Mouse (Mus musculus) CH12.LX (cell line): ENCODE measurements around the gene Nod1. TPM values are rescaled to one million over a fixed set of nuclear protein-coding genes. Genes with fewer than 3 reads are reported as not detected.

Experiments
- DNase-seq: peaks from one replicate; pipeline ENCODE4 v3.0.0-alpha.2; 2013; ENCODE audit errors: extremely low read depth
- H3K27ac ChIP-seq: 2 replicates; pipeline ENCODE4 v1.5.1; 2012; ENCODE audit warnings: low read depth, mild to moderate bottlenecking, control low read depth, moderate library complexity; ENCODE audit not compliant: insufficient read depth
- H3K27me3 ChIP-seq: replicated peaks from 2 replicates; pipeline ENCODE3; 2012; ENCODE audit warnings: inconsistent platforms
- H3K36me3 ChIP-seq, 2 experiments: replicated peaks in 1 of 2; 2 replicates each; pipeline versions ENCODE3 to v1.6.1; 2012; ENCODE audit warnings: inconsistent platforms in 1 of 2, low read length in 1 of 2, mild to moderate bottlenecking in 1 of 2, mixed read lengths in 1 of 2, moderate library complexity in 1 of 2; ENCODE audit not compliant: control insufficient read depth in 1 of 2, insufficient read depth in 1 of 2
- H3K4me1 ChIP-seq, 2 experiments: 2 replicates each; pipeline ENCODE4 v1.6.1; 2012; ENCODE audit warnings: inconsistent platforms in 1 of 2, moderate library complexity in 1 of 2; ENCODE audit not compliant: insufficient read depth in 2 of 2, control insufficient read depth in 1 of 2
- H3K4me2 ChIP-seq: 2 replicates; pipeline ENCODE4 v1.6.1; 2012; ENCODE audit warnings: low read depth, mild to moderate bottlenecking, control low read depth; ENCODE audit not compliant: poor library complexity, insufficient read depth, severe bottlenecking
- H3K4me3 ChIP-seq, 3 experiments: fragments of 150-350 bp in 1 of 3; sonication (generic) in 1 of 3; replicated peaks in 1 of 3; 2 replicates each; pipeline versions ENCODE3 to v1.5.1; 2011 to 2012; ENCODE audit warnings: low read depth in 2 of 3, low read length in 2 of 3, mild to moderate bottlenecking in 2 of 3, moderate library complexity in 2 of 3, control low read depth in 1 of 3, improper control_type of control experiment in 1 of 3, inconsistent platforms in 1 of 3, mixed read lengths in 1 of 3; ENCODE audit not compliant: poor library complexity in 1 of 3
- H3K79me2 ChIP-seq: replicated peaks from 2 replicates; pipeline ENCODE4 v1.6.1; 2012; ENCODE audit warnings: mild to moderate bottlenecking, moderate library complexity; ENCODE audit not compliant: control insufficient read depth, poor library complexity, insufficient read depth, severe bottlenecking; ENCODE audit errors: extremely low read depth
- H3K9ac ChIP-seq: 2 replicates; pipeline ENCODE4 v1.6.1; 2012; ENCODE audit warnings: low read depth, mild to moderate bottlenecking, control low read depth, moderate library complexity; ENCODE audit not compliant: insufficient read depth
- H3K9me3 ChIP-seq: replicated peaks from 2 replicates; pipeline ENCODE3; 2012; ENCODE audit warnings: low read length, inconsistent platforms, mixed read lengths
- CHD1 ChIP-seq: IDR thresholded peaks from 2 replicates; pipeline ENCODE4 v1.6.1; 2012; ENCODE audit warnings: low read depth, low read length, improper control_type of control experiment, inconsistent platforms
- CHD2 ChIP-seq: IDR thresholded peaks from 2 replicates; pipeline ENCODE4 v1.6.1; 2011; ENCODE audit warnings: low read length, improper control_type of control experiment
- CTCF ChIP-seq, 2 experiments: IDR thresholded peaks in 1 of 2; conservative IDR thresholded peaks in 1 of 2; 2 replicates each; pipeline ENCODE4 v1.5.1; 2011 to 2012; ENCODE audit warnings: low read depth in 2 of 2, low read length in 2 of 2, improper control_type of control experiment in 1 of 2, inconsistent platforms in 1 of 2, mild to moderate bottlenecking in 1 of 2, moderate library complexity in 1 of 2
- ELF1 ChIP-seq: IDR thresholded peaks from 2 replicates; pipeline ENCODE4 v1.6.1; 2014; ENCODE audit warnings: low read depth, mild to moderate bottlenecking, inconsistent platforms, low read length, improper control_type of control experiment
- EP300 ChIP-seq: IDR thresholded peaks from 2 replicates; pipeline ENCODE4 v1.6.1; 2011; ENCODE audit warnings: low read length, improper control_type of control experiment
- GABPA ChIP-seq: IDR thresholded peaks from 2 replicates; pipeline ENCODE4 v1.6.1; 2012; ENCODE audit warnings: low read depth, low read length, improper control_type of control experiment, inconsistent platforms; ENCODE audit not compliant: insufficient replicate concordance
- HCFC1 ChIP-seq: IDR thresholded peaks from 2 replicates; pipeline ENCODE4 v1.6.1; 2012; ENCODE audit warnings: low read depth, mild to moderate bottlenecking, inconsistent platforms, low read length, improper control_type of control experiment
- IRF4 ChIP-seq: IDR thresholded peaks from 2 replicates; pipeline ENCODE4 v1.6.1; 2014; ENCODE audit warnings: low read depth, mild to moderate bottlenecking, inconsistent platforms, low read length, improper control_type of control experiment
- JUN ChIP-seq: IDR thresholded peaks from 2 replicates; pipeline ENCODE4 v1.6.1; 2011; ENCODE audit warnings: low read depth, mild to moderate bottlenecking, low read length, improper control_type of control experiment, moderate library complexity; ENCODE audit not compliant: insufficient read depth
- MAFK ChIP-seq: IDR thresholded peaks from 2 replicates; pipeline ENCODE4 v1.6.1; 2011; ENCODE audit warnings: low read length, improper control_type of control experiment; ENCODE audit not compliant: insufficient replicate concordance
- MAX ChIP-seq: IDR thresholded peaks from 2 replicates; pipeline ENCODE4 v1.6.1; 2011; ENCODE audit warnings: low read length, improper control_type of control experiment
- MEF2A ChIP-seq: IDR thresholded peaks from 2 replicates; pipeline ENCODE4 v1.6.1; 2014; ENCODE audit warnings: low read depth, mild to moderate bottlenecking, inconsistent platforms, low read length, improper control_type of control experiment, borderline replicate concordance
- NELFE ChIP-seq: IDR thresholded peaks from 2 replicates; pipeline ENCODE4 v1.6.1; 2011; ENCODE audit warnings: low read depth, low read length, improper control_type of control experiment
- NRF1 ChIP-seq: IDR thresholded peaks from 2 replicates; pipeline ENCODE4 v1.6.1; 2014; ENCODE audit warnings: low read depth, mild to moderate bottlenecking, inconsistent platforms, low read length, improper control_type of control experiment, moderate library complexity
- PAX5 ChIP-seq: IDR thresholded peaks from 2 replicates; pipeline ENCODE4 v1.6.1; 2012; ENCODE audit warnings: low read length, inconsistent platforms, mixed read lengths
- POLR2A ChIP-seq: IDR thresholded peaks from 2 replicates; pipeline ENCODE4 v1.6.1; 2011; ENCODE audit warnings: low read depth, mild to moderate bottlenecking, improper control_type of control experiment, low read length
- UBTF ChIP-seq: IDR thresholded peaks from 2 replicates; pipeline ENCODE4 v1.6.1; 2012; ENCODE audit warnings: low read depth, mild to moderate bottlenecking, inconsistent platforms, low read length, improper control_type of control experiment, moderate library complexity
- USF2 ChIP-seq: conservative IDR thresholded peaks from 2 replicates; pipeline ENCODE4 v1.6.1; 2011; ENCODE audit warnings: low read depth, low read length, improper control_type of control experiment
- ZKSCAN1 ChIP-seq: IDR thresholded peaks from 2 replicates; pipeline ENCODE4 v1.6.1; 2012; ENCODE audit warnings: low read depth, inconsistent platforms, low read length, improper control_type of control experiment, borderline replicate concordance
- ZNF384 ChIP-seq: IDR thresholded peaks from 2 replicates; pipeline ENCODE4 v1.6.1; 2012; ENCODE audit warnings: low read depth, low read length, improper control_type of control experiment, inconsistent platforms
- dilution Hi-C: fragments of 300-500 bp; cut with MboI; formaldehyde crosslinking; loops from 2 replicates; pipeline ENCODE4 v1.14.3; 2020; ENCODE audit warnings: low sequenced_read_pairs; ENCODE audit not compliant: extremely low pct_unique_long_range_greater_than_20kb, extremely low pct_ligation_motif_present
- in situ Hi-C: fragments of 300-500 bp; cut with MboI; formaldehyde crosslinking; loops from 3 replicates; pipeline ENCODE4 v1.14.3; 2019; ENCODE audit warnings: low sequenced_read_pairs, low pct_ligation_motif_present, low pct_unique_long_range_greater_than_20kb, mixed read lengths
- polyA plus RNA-seq: library from polyadenylated mRNA; unstranded; fragments of >175 nt; gene quantifications from 2 replicates; pipeline ENCODE4 v1.2.1, GENCODE M21; 2012; ENCODE audit warnings: low read depth; ENCODE audit not compliant: insufficient read length
- total RNA-seq, 2 experiments: library from RNA; depleted of rRNA; stranded (reverse); fragments of 300-350 nt in 1 of 2; fragments of >200 nt in 1 of 2; gene quantifications; 2 replicates each; pipeline ENCODE4 v1.2.3; 2012 to 2014

The Nod1 gene
- total and polyA plus RNA-seq, 3 experiments, result 0.29 to 0.46 (median 0.30) TPM

DNA sequence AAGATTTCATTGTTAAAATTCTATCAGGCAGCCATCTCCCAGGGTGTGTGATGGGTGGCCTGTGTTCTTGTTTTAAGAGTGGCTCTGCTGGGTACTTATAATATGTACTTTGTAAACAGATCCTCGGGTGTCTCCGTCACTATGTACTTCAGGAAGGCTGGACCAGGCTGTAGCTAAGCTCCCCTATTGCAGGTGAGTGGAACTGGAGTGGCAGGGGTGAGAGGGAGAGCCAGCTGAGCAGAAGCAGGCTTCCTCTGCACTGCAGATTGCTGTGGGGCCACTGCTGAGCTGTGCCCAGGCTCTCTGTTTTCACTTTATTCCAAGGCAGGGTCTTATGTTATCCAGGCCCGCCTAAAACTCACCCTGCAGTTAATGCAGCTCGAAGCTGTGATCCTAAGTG lies 30.0 kb upstream of the Nod1 start:
- no peak for TF ChIP-seq IRF4
- TF ChIP-seq ZNF384, result no peak
- TF ChIP-seq NRF1, result no peak
- TF ChIP-seq CHD2, result no peak
- Histone ChIP-seq H3K4me3 (no peak overlapping the region), H3K36me3 (no peaks in the 10 kb centered on the region), H3K27me3 (peaks cover 2% of the 10 kb centered on the region), H3K27ac (no peak overlapping the region), H3K9ac (no peak overlapping the region), H3K4me2 (no peak overlapping the region), H3K4me1 (no peaks in the 10 kb centered on the region; a peak in 1 of 4 replicates), H3K79me2 (no peaks in the 10 kb centered on the region), H3K9me3 (no peaks in the 10 kb centered on the region)
- no peak for DNase-seq
- dilution Hi-C loops (no loop called here), in situ Hi-C loops (loop anchor here (25.0 kb wide), 1 partner anchor 415 kb away; the partner anchor contains the start of genes Fkbp14 and Plekha8)

DNA sequence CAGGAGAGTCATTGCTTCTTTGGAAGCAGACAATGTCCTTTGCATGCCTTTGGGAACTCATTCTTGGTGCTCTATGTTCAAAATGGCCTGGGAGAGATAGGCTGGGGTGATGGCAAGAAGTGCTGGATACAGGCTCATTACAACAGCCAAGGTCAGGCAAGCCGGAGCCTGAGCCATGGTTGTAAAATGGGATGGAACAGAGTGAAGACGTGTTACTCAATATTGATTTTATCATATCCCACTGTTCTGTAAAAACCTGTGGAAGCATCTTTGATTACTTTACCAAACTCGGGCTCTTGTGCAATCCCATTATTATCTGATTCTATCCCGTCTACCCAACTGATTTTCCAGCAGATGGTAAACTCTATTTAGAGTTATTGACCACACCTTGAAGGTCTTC lies 28.9 kb upstream of the Nod1 start:
- DNase-seq, result no peak
- H3K4me1 ChIP-seq, result no peaks in the 10 kb centered on the region; a peak in 1 of 4 replicates
- TF ChIP-seq PAX5, result no peak
- no peak for TF ChIP-seq MAFK
- TF ChIP-seq CHD2, result no peak
- TF ChIP-seq ZKSCAN1, result no peak
- TF ChIP-seq HCFC1, result no peak
- no peak for TF ChIP-seq JUN
- no peak for TF ChIP-seq MEF2A
- no peak for TF ChIP-seq GABPA
- TF ChIP-seq MAX, result no peak
- no peak for TF ChIP-seq POLR2A
- no peak for TF ChIP-seq CTCF (conservative IDR thresholded peaks at IDR 0.05 in 1 of 2, IDR thresholded peaks at IDR 0.05 in 1 of 2; ENCODE audit: low read depth in 2 of 2, low read length in 2 of 2)
- no peak for TF ChIP-seq CHD1
- no peak for TF ChIP-seq ELF1
- TF ChIP-seq ZNF384, result no peak
- no peak for TF ChIP-seq IRF4
- no peak for TF ChIP-seq UBTF
- no peak for TF ChIP-seq NELFE
- TF ChIP-seq USF2, result no peak
- TF ChIP-seq EP300, result no peak
- no peak overlapping the region for H3K4me3 ChIP-seq
- no peaks in the 10 kb centered on the region for H3K36me3 ChIP-seq
- H3K4me2 ChIP-seq, result no peak overlapping the region
- no peaks in the 10 kb centered on the region for H3K79me2 ChIP-seq
- no peak overlapping the region for H3K27ac ChIP-seq
- no peaks in the 10 kb centered on the region for H3K27me3 ChIP-seq
- H3K9me3 ChIP-seq, result no peaks in the 10 kb centered on the region
- dilution Hi-C loops, result no loop called here
- H3K9ac ChIP-seq, result no peak overlapping the region
- in situ Hi-C loops, result loop anchor here (25.0 kb wide), 1 partner anchor 414 kb away; the partner anchor contains the start of genes Fkbp14 and Plekha8
